Mouse (Mus musculus) brain, embryonic 14.5 days (tissue): ENCODE measurements around the gene Defb45.

Source experiments
- CTCF ChIP-seq: fragments of 200-500 bp; IDR thresholded peaks from 2 replicates; pipeline ENCODE4 v1.5.1; 2012; ENCODE audit warnings: inconsistent platforms, mild to moderate bottlenecking, moderate library complexity, borderline replicate concordance; ENCODE audit not compliant: insufficient read depth, insufficient read length; ENCODE audit errors: extremely low read depth
- POLR2A ChIP-seq: fragments of 200-500 bp; IDR thresholded peaks from 2 replicates; pipeline ENCODE4 v1.6.1; 2012; ENCODE audit warnings: mild to moderate bottlenecking, inconsistent platforms, borderline replicate concordance; ENCODE audit not compliant: poor library complexity, insufficient read depth, insufficient read length, severe bottlenecking; ENCODE audit errors: extremely low read depth

DNA sequence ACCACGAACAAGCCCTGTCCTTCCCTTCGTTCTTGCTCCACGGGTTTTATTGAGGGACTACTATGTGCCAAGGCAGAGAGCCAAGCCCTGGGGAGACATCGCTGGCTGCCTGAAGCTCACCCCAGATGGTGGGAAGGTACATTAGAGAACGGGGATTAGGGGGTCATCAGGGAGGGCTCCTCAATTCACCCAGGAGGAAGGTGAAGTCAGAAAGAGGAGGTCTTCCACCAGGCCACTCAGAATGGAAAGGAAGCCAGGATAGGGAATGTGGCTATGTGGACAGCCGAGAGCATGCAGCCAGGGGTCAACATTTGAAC is 37.8 kb upstream of the Defb45 start:
- TF ChIP-seq POLR2A (no peak), CTCF (no peak)
